Mouse (Mus musculus) spleen, adult 2 months (tissue): ENCODE results near the gene Slc24a2.

Experiments
- CTCF ChIP-seq: fragments of 200-500 bp; IDR thresholded peaks from 2 replicates; pipeline ENCODE4 v1.5.1; 2011; ENCODE audit warnings: mild to moderate bottlenecking, inconsistent platforms; ENCODE audit not compliant: insufficient read depth, insufficient read length, insufficient replicate concordance; ENCODE audit errors: extremely low read depth
- POLR2A ChIP-seq: fragments of 200-500 bp; IDR thresholded peaks from 2 replicates; pipeline ENCODE4 v1.6.1; 2011; ENCODE audit warnings: low read depth, low read length, inconsistent platforms

DNA sequence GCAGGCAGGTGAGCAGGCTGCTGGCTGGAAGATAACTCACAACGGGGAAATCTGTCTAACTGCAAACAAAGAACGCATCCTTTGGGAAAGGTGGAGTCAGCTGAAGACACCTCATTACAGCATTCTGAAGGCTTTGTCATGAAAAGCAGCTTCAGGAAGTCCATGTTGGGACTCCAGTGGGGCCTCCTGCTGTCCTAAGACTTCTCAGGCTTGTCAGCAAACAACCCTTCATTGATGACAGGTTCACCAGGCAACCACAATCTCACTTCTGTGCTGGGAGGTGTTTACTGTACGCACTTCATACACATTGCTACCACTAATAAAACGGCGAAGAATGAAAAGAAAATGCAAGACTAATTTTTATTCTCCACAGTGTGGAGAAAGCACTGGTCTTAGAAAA is 165.1 kb downstream of the Slc24a2 start:
- TF ChIP-seq CTCF = no peak
- no peak for TF ChIP-seq POLR2A
